Mouse (Mus musculus): ENCODE data around the gene Clcnkb. TPM values are rescaled to one million over a fixed set of nuclear protein-coding genes. Genes with fewer than 3 reads are reported as not detected.

The Clcnkb gene
- total and polyA plus RNA-seq, 3 experiments, result 0.08 to 0.51 (median 0.24) TPM

- H3K9ac ChIP-seq (ENCODE audit: insufficient read depth, low read depth), result no peak overlapping the region
- peaks cover 38 to 82% of the 10 kb centered on the region in 2 experiments for H3K36me3 ChIP-seq (replicated peaks in 1 of 2; ENCODE audit: control insufficient read depth in 1 of 2, insufficient read depth in 1 of 2, low read length in 1 of 2)
- no peak overlapping the region for H3K27ac ChIP-seq (ENCODE audit: insufficient read depth, low read depth)
- dilution Hi-C loops (cut with MboI; ENCODE audit: extremely low pct_ligation_motif_present, extremely low pct_unique_long_range_greater_than_20kb, low sequenced_read_pairs), result no loop called here
- H3K4me1 ChIP-seq (ENCODE audit: control insufficient read depth in 1 of 2, insufficient read depth in 2 of 2), result peaks cover 4 to 24% of the 10 kb centered on the region in 2 experiments; a peak in 2 of 4 replicates
- H3K27me3 ChIP-seq (replicated peaks), result no peaks in the 10 kb centered on the region
- TF ChIP-seq TCF12 (IDR thresholded peaks at IDR 0.05; ENCODE audit: low read depth, low read length) (no peak), ZKSCAN1 (IDR thresholded peaks at IDR 0.05; ENCODE audit: borderline replicate concordance, low read depth, low read length) (no peak), E2F4 (IDR thresholded peaks at IDR 0.05; ENCODE audit: insufficient replicate concordance, low read depth, low read length) (no peak), CHD1 (IDR thresholded peaks at IDR 0.05; ENCODE audit: low read depth, low read length) (no peak), ZNF384 (IDR thresholded peaks at IDR 0.05; ENCODE audit: low read depth, low read length) (no peak), TBP (conservative IDR thresholded peaks at IDR 0.05; ENCODE audit: low read depth, low read length) (no peak), MAFK (IDR thresholded peaks at IDR 0.05; ENCODE audit: insufficient replicate concordance, low read length) (no peak), ELF1 (IDR thresholded peaks at IDR 0.05; ENCODE audit: low read depth, low read length) (no peak), IRF4 (IDR thresholded peaks at IDR 0.05; ENCODE audit: low read depth, low read length) (no peak), ETS1 (conservative IDR thresholded peaks at IDR 0.05; ENCODE audit: low read depth, low read length) (no peak), MYC (IDR thresholded peaks at IDR 0.05; ENCODE audit: low read depth, low read length) (no peak), PAX5 (IDR thresholded peaks at IDR 0.05; ENCODE audit: low read length) (no peak)
- H3K4me3 ChIP-seq (replicated peaks in 1 of 3; ENCODE audit: low read depth in 2 of 3, low read length in 2 of 3, poor library complexity in 1 of 3), result no peak overlapping the region
- H3K9me3 ChIP-seq (replicated peaks; ENCODE audit: low read length), result no peaks in the 10 kb centered on the region
- in situ Hi-C loops (cut with MboI; ENCODE audit: low pct_ligation_motif_present, low pct_unique_long_range_greater_than_20kb, low sequenced_read_pairs), result no loop called here
- no peak overlapping the region for H3K4me2 ChIP-seq (ENCODE audit: insufficient read depth, low read depth, poor library complexity, severe bottlenecking)
- DNase-seq (ENCODE audit: extremely low read depth), result no peak
- H3K79me2 ChIP-seq (replicated peaks; ENCODE audit: control insufficient read depth, extremely low read depth, insufficient read depth, poor library complexity, severe bottlenecking), result peaks cover 3% of the 10 kb centered on the region; the same call in 1 of the 2 replicates
Observed at GRCm38 (mm10) chr4:141458888-141459287, 43.1 kb upstream of the Clcnkb start.

GRCm38 (mm10) chr4:141458236-141458635, 42.4 kb upstream of the Clcnkb start:
- H3K4me2 ChIP-seq (ENCODE audit: insufficient read depth, low read depth, poor library complexity, severe bottlenecking), result no peak overlapping the region
- dilution Hi-C loops (cut with MboI; ENCODE audit: extremely low pct_ligation_motif_present, extremely low pct_unique_long_range_greater_than_20kb, low sequenced_read_pairs), result no loop called here
- no peaks in the 10 kb centered on the region for H3K27me3 ChIP-seq (replicated peaks)

More at GRCm38 (mm10) chr4:141458236-141458635, 42.4 kb upstream of the Clcnkb start:
- no peak for TF ChIP-seq MAZ (IDR thresholded peaks at IDR 0.05; ENCODE audit: low read depth, low read length)
- TF ChIP-seq EP300 (IDR thresholded peaks at IDR 0.05; ENCODE audit: low read length), result no peak
- TF ChIP-seq ZKSCAN1 (IDR thresholded peaks at IDR 0.05; ENCODE audit: borderline replicate concordance, low read depth, low read length), result no peak
- TF ChIP-seq NRF1 (IDR thresholded peaks at IDR 0.05; ENCODE audit: low read depth, low read length), result no peak
- TF ChIP-seq CTCF (conservative IDR thresholded peaks at IDR 0.05 in 1 of 2, IDR thresholded peaks at IDR 0.05 in 1 of 2; ENCODE audit: low read depth in 2 of 2, low read length in 2 of 2), result no peak
- no peak for TF ChIP-seq MAX (IDR thresholded peaks at IDR 0.05; ENCODE audit: low read length)
- no peak for TF ChIP-seq ETS1 (conservative IDR thresholded peaks at IDR 0.05; ENCODE audit: low read depth, low read length)
- TF ChIP-seq ZC3H11A (IDR thresholded peaks at IDR 0.05; ENCODE audit: low read depth, low read length), result no peak
- TF ChIP-seq GABPA (IDR thresholded peaks at IDR 0.05; ENCODE audit: insufficient replicate concordance, low read depth, low read length), result no peak
- TF ChIP-seq E2F4 (IDR thresholded peaks at IDR 0.05; ENCODE audit: insufficient replicate concordance, low read depth, low read length), result no peak
- TF ChIP-seq POLR2A (IDR thresholded peaks at IDR 0.05; ENCODE audit: low read depth, low read length), result no peak
- TF ChIP-seq MEF2A (IDR thresholded peaks at IDR 0.05; ENCODE audit: borderline replicate concordance, low read depth, low read length), result no peak
- TF ChIP-seq RAD21 (IDR thresholded peaks at IDR 0.05; ENCODE audit: low read depth, low read length), result no peak
- TF ChIP-seq MYC (IDR thresholded peaks at IDR 0.05; ENCODE audit: low read depth, low read length), result no peak
- no peak for TF ChIP-seq USF2 (conservative IDR thresholded peaks at IDR 0.05; ENCODE audit: low read depth, low read length)
- peaks cover 6 to 30% of the 10 kb centered on the region in 2 experiments; a peak in 3 of 4 replicates for H3K4me1 ChIP-seq (ENCODE audit: control insufficient read depth in 1 of 2, insufficient read depth in 2 of 2)
- no peak overlapping the region for H3K27ac ChIP-seq (ENCODE audit: insufficient read depth, low read depth)
- no peaks in the 10 kb centered on the region for H3K9me3 ChIP-seq (replicated peaks; ENCODE audit: low read length)
- in situ Hi-C loops (cut with MboI; ENCODE audit: low pct_ligation_motif_present, low pct_unique_long_range_greater_than_20kb, low sequenced_read_pairs), result no loop called here
- H3K4me3 ChIP-seq (replicated peaks in 1 of 3; ENCODE audit: low read depth in 2 of 3, low read length in 2 of 3, poor library complexity in 1 of 3), result no peak overlapping the region
- no peak overlapping the region for H3K9ac ChIP-seq (ENCODE audit: insufficient read depth, low read depth)
- peaks cover 35 to 82% of the 10 kb centered on the region in 2 experiments for H3K36me3 ChIP-seq (replicated peaks in 1 of 2; ENCODE audit: control insufficient read depth in 1 of 2, insufficient read depth in 1 of 2, low read length in 1 of 2)
- H3K79me2 ChIP-seq (replicated peaks; ENCODE audit: control insufficient read depth, extremely low read depth, insufficient read depth, poor library complexity, severe bottlenecking), result peaks cover 6% of the 10 kb centered on the region; the same call in 1 of the 2 replicates
- DNase-seq (ENCODE audit: extremely low read depth), result no peak

Measured in CH12.LX (cell line).